Mouse (Mus musculus) megakaryocyte, embryonic 14.5 days (primary cell): ENCODE results near the gene Hist4h4. TPM values are rescaled to one million over a fixed set of nuclear protein-coding genes. Genes with fewer than 3 reads are reported as not detected.
"Not testable (repeated sequence)": the region's sequence is repeated elsewhere in the genome, so short reads cannot be mapped to it uniquely, and the experiment has no call there.

Experiments
- H3K27me3 ChIP-seq: replicated peaks from 2 replicates; pipeline ENCODE3; 2012; ENCODE audit warnings: inconsistent platforms
- H3K36me3 ChIP-seq: replicated peaks from 2 replicates; pipeline ENCODE3; 2012; ENCODE audit warnings: low read length, inconsistent platforms, mixed read lengths
- H3K4me1 ChIP-seq: 2 replicates; pipeline ENCODE4 v1.6.1; 2012; ENCODE audit warnings: inconsistent platforms
- H3K4me3 ChIP-seq: replicated peaks from 2 replicates; pipeline ENCODE3; 2012; ENCODE audit warnings: moderate library complexity, mild to moderate bottlenecking, inconsistent platforms
- H3K9me3 ChIP-seq: 2 replicates; pipeline ENCODE4 v1.6.1; 2012; ENCODE audit warnings: inconsistent platforms
- FLI1 ChIP-seq: IDR thresholded peaks from 2 replicates; pipeline ENCODE4 v1.6.1; 2012; ENCODE audit warnings: low read length, inconsistent platforms, mixed read lengths
- GATA1 ChIP-seq: IDR thresholded peaks from 3 replicates; pipeline ENCODE4 v1.6.1; 2012; ENCODE audit warnings: mixed read lengths, low read length, inconsistent platforms, borderline replicate concordance
- polyA plus RNA-seq: library from polyadenylated mRNA; stranded (reverse); fragments of >175 nt; gene quantifications from 2 replicates; pipeline ENCODE4 v1.2.3, GENCODE M21; 2012; ENCODE audit warnings: low replicate concordance; ENCODE audit not compliant: insufficient read depth

Gene Hist4h4
- polyA plus RNA-seq, 1 experiment: 3.5 TPM

- peaks cover 23% of the 10 kb centered on the region for H3K36me3 ChIP-seq
- no peaks in the 10 kb centered on the region for H3K9me3 ChIP-seq
- no peak overlapping the region for H3K4me3 ChIP-seq
- no peak for TF ChIP-seq FLI1
- no peak for TF ChIP-seq GATA1
- H3K4me1 ChIP-seq: peaks cover 61% of the 10 kb centered on the region
- no peaks in the 10 kb centered on the region for H3K27me3 ChIP-seq
These were observed 2.6 kb upstream of the Hist4h4 start for GRCm38 (mm10) chr6:136806819-136807218.

GRCm38 (mm10) chr6:136805409-136805775 is 1.2 kb upstream of the Hist4h4 start:
- Histone ChIP-seq H3K27me3 (no peaks in the 10 kb centered on the region), H3K36me3 (peaks cover 9% of the 10 kb centered on the region), H3K4me1 (peaks cover 50% of the 10 kb centered on the region), H3K9me3 (no peaks in the 10 kb centered on the region), H3K4me3 (peak overlapping the region; percentile 85)
- TF ChIP-seq FLI1 (no peak), GATA1 (no peak)

GRCm38 (mm10) chr6:136804705-136805408 is 642 bp upstream of the Hist4h4 start:
- H3K4me1 ChIP-seq: peaks cover 45% of the 10 kb centered on the region
- no peaks in the 10 kb centered on the region for H3K27me3 ChIP-seq
- peak overlapping the region; percentile 93 for H3K4me3 ChIP-seq
- TF ChIP-seq GATA1 (no peak), FLI1 (no peak)
- no peaks in the 10 kb centered on the region for H3K9me3 ChIP-seq
- H3K36me3 ChIP-seq: peaks cover 4% of the 10 kb centered on the region

- H3K27me3 ChIP-seq: no peaks in the 10 kb centered on the region
- peak overlapping the region; percentile 93 for H3K4me3 ChIP-seq
- no peaks in the 10 kb centered on the region for H3K9me3 ChIP-seq
- H3K4me1 ChIP-seq: peaks cover 41% of the 10 kb centered on the region
- TF ChIP-seq GATA1: no peak
- no peak for TF ChIP-seq FLI1
- H3K36me3 ChIP-seq: no peaks in the 10 kb centered on the region
These were observed 999 bp downstream of the Hist4h4 start for GRCm38 (mm10) chr6:136803093-136803738.

GRCm38 (mm10) chr6:136801274-136801673 is 2.9 kb downstream of the Hist4h4 start:
- H3K4me1 ChIP-seq: peaks cover 25% of the 10 kb centered on the region
- TF ChIP-seq FLI1 (no peak), GATA1 (no peak)

GRCm38 (mm10) chr6:136800710-136801109 is 3.5 kb downstream of the Hist4h4 start:
- Histone ChIP-seq H3K4me1 (peaks cover 20% of the 10 kb centered on the region), H3K4me3 (no peak overlapping the region), H3K9me3 (no peaks in the 10 kb centered on the region), H3K36me3 (no peaks in the 10 kb centered on the region), H3K27me3 (no peaks in the 10 kb centered on the region)
- TF ChIP-seq FLI1 (no peak), GATA1 (no peak)

More at GRCm38 (mm10) chr6:136801274-136801673, 2.9 kb downstream of the Hist4h4 start:
- Histone ChIP-seq H3K36me3 (no peaks in the 10 kb centered on the region), H3K27me3 (no peaks in the 10 kb centered on the region), H3K9me3 (no peaks in the 10 kb centered on the region), H3K4me3 (no peak overlapping the region)

GRCm38 (mm10) chr6:136797874-136798693 is 6.1 kb downstream of the Hist4h4 start:
- not testable (repeated sequence) for H3K4me1 ChIP-seq, H3K4me3 ChIP-seq, H3K36me3 ChIP-seq, H3K27me3 ChIP-seq, H3K9me3 ChIP-seq

- Histone ChIP-seq H3K4me1 (peaks cover 8% of the 10 kb centered on the region), H3K36me3 (no peaks in the 10 kb centered on the region), H3K27me3 (peaks cover 2% of the 10 kb centered on the region), H3K9me3 (no peaks in the 10 kb centered on the region), H3K4me3 (no peak overlapping the region)
- TF ChIP-seq FLI1: no peak
- no peak for TF ChIP-seq GATA1
These were observed 8.4 kb downstream of the Hist4h4 start for GRCm38 (mm10) chr6:136795850-136796249.

GRCm38 (mm10) chr6:136795110-136795509 is 9.1 kb downstream of the Hist4h4 start:
- Histone ChIP-seq H3K27me3 (peaks cover 2% of the 10 kb centered on the region), H3K9me3 (no peaks in the 10 kb centered on the region), H3K4me3 (no peak overlapping the region), H3K4me1 (peaks cover 8% of the 10 kb centered on the region), H3K36me3 (no peaks in the 10 kb centered on the region)
- TF ChIP-seq GATA1: no peak
- TF ChIP-seq FLI1: no peak

- Histone ChIP-seq H3K4me3 (peak overlapping the region; percentile 23), H3K4me1 (peaks cover 8% of the 10 kb centered on the region), H3K27me3 (peaks cover 4% of the 10 kb centered on the region)
These were observed 10.2 kb downstream of the Hist4h4 start for GRCm38 (mm10) chr6:136793831-136794525.

More at GRCm38 (mm10) chr6:136793831-136794525, 10.2 kb downstream of the Hist4h4 start:
- Histone ChIP-seq H3K9me3 (no peaks in the 10 kb centered on the region), H3K36me3 (no peaks in the 10 kb centered on the region)
- TF ChIP-seq FLI1 (no peak), GATA1 (no peak)
